In genomic region chr11:54155864-54156263, GRCm38 (mm10) we compare ENCODE assay signal across 7 mouse cellular contexts. TPM values are rescaled to one million over a fixed set of nuclear protein-coding genes. Genes with fewer than 3 reads are reported as not detected.
DNase-seq lines count a peak whose midpoint lies in the region; ATAC-seq and TF ChIP-seq lines count a peak whose summit lies in the region.

No protein-coding gene starts in this region.

- H3K27me3 ChIP-seq in cerebellum, adult 2 months (ENCODE audit: control insufficient read depth, insufficient read depth, low read length) = no peaks in the 10 kb centered on the region
- no peaks in the 10 kb centered on the region for H3K27me3 ChIP-seq in kidney, postnatal 0 days (ENCODE audit: insufficient read depth, low read length)
- H3K27me3 ChIP-seq in lung, embryonic 14.5 days (ENCODE audit: insufficient read depth, low read length) = no peaks in the 10 kb centered on the region
- no peaks in the 10 kb centered on the region for H3K27me3 ChIP-seq in hindbrain, embryonic 12.5 days

- 0 out of 2 replicates have a peak overlapping the region, but pooled peaks have one; percentile 43 for H3K27ac ChIP-seq in cerebellum, adult 2 months (ENCODE audit: insufficient read depth, low read length)
- no peak overlapping the region for H3K27ac ChIP-seq in kidney, postnatal 0 days
- no peak overlapping the region for H3K27ac ChIP-seq in lung, embryonic 14.5 days (ENCODE audit: low read depth)
- no peak overlapping the region for H3K27ac ChIP-seq in hindbrain, embryonic 12.5 days

- peaks cover 6% of the 10 kb centered on the region for H3K4me1 ChIP-seq in cerebellum, adult 2 months (ENCODE audit: control insufficient read depth, insufficient read depth, low read length)
- H3K4me1 ChIP-seq in kidney, postnatal 0 days (replicated peaks; ENCODE audit: insufficient read depth, low read length) = no peaks in the 10 kb centered on the region
- H3K4me1 ChIP-seq in lung, embryonic 14.5 days (ENCODE audit: insufficient read depth) = no peaks in the 10 kb centered on the region
- H3K4me1 ChIP-seq in hindbrain, embryonic 12.5 days = no peaks in the 10 kb centered on the region

- 38% methylated on average over 6 of the region's 6 CpGs for WGBS in cerebellum, adult 2 months
- WGBS in kidney, postnatal 0 days = 76% methylated on average over 6 of the region's 6 CpGs
- WGBS in lung, embryonic 14.5 days = 77% methylated on average over 6 of the region's 6 CpGs
- WGBS in hindbrain, embryonic 12.5 days = 89% methylated on average over 6 of the region's 6 CpGs

- no peaks in the 10 kb centered on the region for H3K9me3 ChIP-seq in kidney, postnatal 0 days (replicated peaks; ENCODE audit: low read length)
- H3K9me3 ChIP-seq in lung, embryonic 14.5 days (ENCODE audit: low read depth, low read length) = no peaks in the 10 kb centered on the region
- no peaks in the 10 kb centered on the region for H3K9me3 ChIP-seq in hindbrain, embryonic 12.5 days (replicated peaks)

- H3K4me3 ChIP-seq in cerebellum, adult 2 months (replicated peaks; ENCODE audit: insufficient read depth, low read depth, low read length) = no peak overlapping the region
- no peak overlapping the region for H3K4me3 ChIP-seq in kidney, postnatal 0 days (replicated peaks; ENCODE audit: low read depth, low read length)
- H3K4me3 ChIP-seq in lung, embryonic 14.5 days (ENCODE audit: low read depth, low read length) = no peak overlapping the region
- H3K4me3 ChIP-seq in hindbrain, embryonic 12.5 days = no peak overlapping the region

- no peaks in the 10 kb centered on the region for H3K36me3 ChIP-seq in kidney, postnatal 0 days (ENCODE audit: insufficient read depth, low read length)
- H3K36me3 ChIP-seq in lung, embryonic 14.5 days (ENCODE audit: insufficient read depth) = no peaks in the 10 kb centered on the region
- H3K36me3 ChIP-seq in hindbrain, embryonic 12.5 days = no peaks in the 10 kb centered on the region

- peak; percentile 83 for DNase-seq in A20 (ENCODE audit: low read depth, low spot score)
- peak; percentile 61 to 87 for DNase-seq in cerebellum, adult 2 months
- peak; percentile 21 for DNase-seq in kidney, postnatal 0 days (ENCODE audit: low spot score)
- peak; percentile 68 for DNase-seq in lung, embryonic 14.5 days
- peak; percentile 81 to 82 for DNase-seq in spleen, postnatal 36 days (ENCODE audit: low spot score in 2 of 2)

- H3K4me2 ChIP-seq in kidney, postnatal 0 days (ENCODE audit: low read length) = no peak overlapping the region
- H3K4me2 ChIP-seq in lung, embryonic 14.5 days = no peak overlapping the region
- H3K4me2 ChIP-seq in hindbrain, embryonic 12.5 days (replicated peaks) = no peak overlapping the region

- no peak for TF ChIP-seq POLR2A in cerebellum, adult 2 months (IDR thresholded peaks at IDR 0.05; ENCODE audit: borderline replicate concordance, insufficient read depth, low read length)

- no peak overlapping the region for H3K9ac ChIP-seq in kidney, postnatal 0 days (ENCODE audit: low read depth, low read length)
- no peak overlapping the region for H3K9ac ChIP-seq in lung, embryonic 14.5 days
- H3K9ac ChIP-seq in hindbrain, embryonic 12.5 days = no peak overlapping the region

- no peak for TF ChIP-seq CTCF in cerebellum, adult 2 months (IDR thresholded peaks at IDR 0.05; ENCODE audit: borderline replicate concordance, insufficient read depth, low read depth, low read length)
- no peak for TF ChIP-seq CTCF in kidney, postnatal 0 days (IDR thresholded peaks at IDR 0.05; ENCODE audit: low read depth)
- no peak for TF ChIP-seq CTCF in lung, embryonic 14.5 days (IDR thresholded peaks at IDR 0.05; ENCODE audit: low read depth)

- peak; percentile 73 for ATAC-seq in CD4-positive, CD25-positive, alpha-beta regulatory T cell, adult 4 months
- ATAC-seq in kidney, postnatal 0 days (replicated peaks; ENCODE audit: low FRiP score, low read depth) = no peak
- no peak for ATAC-seq in lung, embryonic 14.5 days (ENCODE audit: insufficient read depth)
- no peak for ATAC-seq in hindbrain, embryonic 12.5 days (ENCODE audit: low FRiP score)

RNA-seq across cellular contexts. Expression of gene P4ha2, which starts 56.0 kb away (rescaled TPM):
- not detected for polyA plus RNA-seq in CD4-positive, CD25-positive, alpha-beta regulatory T cell, adult 4 months (2017; shearing (Covaris generic))
- 13.6 and 14.2 TPM in 2 replicates for polyA plus RNA-seq in cerebellum, adult 2 months (2012; rRNA removed)
- 11.2 and 13.9 TPM in 2 replicates for polyA plus RNA-seq in kidney, postnatal 0 days (2015; fragmentation: Nextera tagmentation; extraction: Ambion mirVana)
- 26.0 and 28.4 TPM in 2 replicates for polyA plus RNA-seq in lung, embryonic 14.5 days (2014; fragmentation: Nextera tagmentation; extraction: Ambion mirVana)
- polyA plus RNA-seq in hindbrain, embryonic 12.5 days (2016; fragmentation: Nextera tagmentation; extraction: Ambion mirVana) = 27.0 and 29.3 TPM in 2 replicates

Comparison
In these comparisons a context has a peak if more than half of its experiments do, and no peak if none do; other contexts are left out.
1. DNase-seq: peak in every context shown above with its lines; median percentile 83 in A20; 82 in spleen, postnatal 36 days; 74 in cerebellum, adult 2 months; 68 in lung, embryonic 14.5 days; 21 in kidney, postnatal 0 days.
2. RNA of gene P4ha2, which starts 56.0 kb away (polyA plus RNA-seq): 27.0 to 29.3 TPM in hindbrain, embryonic 12.5 days, 26.0 to 28.4 TPM in lung, embryonic 14.5 days, 13.6 to 14.2 TPM in cerebellum, adult 2 months and 11.2 to 13.9 TPM in kidney, postnatal 0 days; not detected in CD4-positive, CD25-positive, alpha-beta regulatory T cell, adult 4 months; every median in the first group is over 10 times any median in the second.